Mouse (Mus musculus): Measurements from ENCODE around the gene Gna15.

Gene Gna15

GRCm38 (mm10) chr10:81553807-81554755 lies 30.1 kb upstream of the Gna15 start:
- no peak for DNase-seq

- DNase-seq = peak; percentile 78
Measured at GRCm38 (mm10) chr10:81553232-81553631, 29.2 kb upstream of the Gna15 start.

- peak; percentile 91 for DNase-seq
Measured at GRCm38 (mm10) chr10:81551597-81552102, 27.6 kb upstream of the Gna15 start.

- peak; percentile 93 for DNase-seq
Measured at GRCm38 (mm10) chr10:81550257-81550656, 26.2 kb upstream of the Gna15 start.

GRCm38 (mm10) chr10:81548944-81549343 lies 24.9 kb upstream of the Gna15 start:
- DNase-seq = no peak

- no peak for DNase-seq
Measured at GRCm38 (mm10) chr10:81546788-81547571, 23.0 kb upstream of the Gna15 start.

- no peak for DNase-seq
Measured at GRCm38 (mm10) chr10:81546332-81546731, 22.3 kb upstream of the Gna15 start.

GRCm38 (mm10) chr10:81545161-81545747 lies 21.2 kb upstream of the Gna15 start, which contains the start of gene Gna11:
Gene Gna11 (minus strand): TSS chr10:81545190.
- DNase-seq = peak; percentile 100

- DNase-seq = peak; percentile 76
Measured at GRCm38 (mm10) chr10:81544296-81545160, 20.5 kb upstream of the Gna15 start.

GRCm38 (mm10) chr10:81543633-81544032 lies 19.6 kb upstream of the Gna15 start:
- no peak for DNase-seq

GRCm38 (mm10) chr10:81542727-81543460 lies 18.9 kb upstream of the Gna15 start:
- no peak for DNase-seq

- no peak for DNase-seq
Measured at GRCm38 (mm10) chr10:81541803-81542202, 17.8 kb upstream of the Gna15 start.

GRCm38 (mm10) chr10:81541363-81541762 lies 17.3 kb upstream of the Gna15 start:
- no peak for DNase-seq

GRCm38 (mm10) chr10:81538321-81539048 lies 14.5 kb upstream of the Gna15 start:
- DNase-seq = no peak

- no peak for DNase-seq
Measured at GRCm38 (mm10) chr10:81537429-81537828, 13.4 kb upstream of the Gna15 start.

GRCm38 (mm10) chr10:81536734-81537133 lies 12.7 kb upstream of the Gna15 start:
- DNase-seq = peak; percentile 59

- DNase-seq = no peak
Measured at GRCm38 (mm10) chr10:81534826-81535225, 10.8 kb upstream of the Gna15 start.

- peak; percentile 94 for DNase-seq
Measured at GRCm38 (mm10) chr10:81526779-81527178, 2.8 kb upstream of the Gna15 start.

GRCm38 (mm10) chr10:81525017-81525694 lies 1.1 kb upstream of the Gna15 start:
- DNase-seq = no peak

GRCm38 (mm10) chr10:81523570-81523969 lies 455 bp downstream of the Gna15 start:
- no peak for DNase-seq
